Mouse (Mus musculus): Measurements from ENCODE around the gene Fastk.

GRCm38 (mm10) chr5:24455613-24456012 lies 10.5 kb upstream of the Fastk start:
- TF ChIP-seq CTCF (IDR thresholded peaks at IDR 0.05; ENCODE audit: control insufficient read depth, insufficient read depth, low read length) (no peak), POLR2A (IDR thresholded peaks at IDR 0.05; ENCODE audit: borderline replicate concordance, control insufficient read depth, low read depth, low read length) (no peak)

Data from bone marrow, adult 2 months (tissue).